Mouse (Mus musculus): Measurements from ENCODE around the gene Ccdc33.

Gene Ccdc33

DNA sequence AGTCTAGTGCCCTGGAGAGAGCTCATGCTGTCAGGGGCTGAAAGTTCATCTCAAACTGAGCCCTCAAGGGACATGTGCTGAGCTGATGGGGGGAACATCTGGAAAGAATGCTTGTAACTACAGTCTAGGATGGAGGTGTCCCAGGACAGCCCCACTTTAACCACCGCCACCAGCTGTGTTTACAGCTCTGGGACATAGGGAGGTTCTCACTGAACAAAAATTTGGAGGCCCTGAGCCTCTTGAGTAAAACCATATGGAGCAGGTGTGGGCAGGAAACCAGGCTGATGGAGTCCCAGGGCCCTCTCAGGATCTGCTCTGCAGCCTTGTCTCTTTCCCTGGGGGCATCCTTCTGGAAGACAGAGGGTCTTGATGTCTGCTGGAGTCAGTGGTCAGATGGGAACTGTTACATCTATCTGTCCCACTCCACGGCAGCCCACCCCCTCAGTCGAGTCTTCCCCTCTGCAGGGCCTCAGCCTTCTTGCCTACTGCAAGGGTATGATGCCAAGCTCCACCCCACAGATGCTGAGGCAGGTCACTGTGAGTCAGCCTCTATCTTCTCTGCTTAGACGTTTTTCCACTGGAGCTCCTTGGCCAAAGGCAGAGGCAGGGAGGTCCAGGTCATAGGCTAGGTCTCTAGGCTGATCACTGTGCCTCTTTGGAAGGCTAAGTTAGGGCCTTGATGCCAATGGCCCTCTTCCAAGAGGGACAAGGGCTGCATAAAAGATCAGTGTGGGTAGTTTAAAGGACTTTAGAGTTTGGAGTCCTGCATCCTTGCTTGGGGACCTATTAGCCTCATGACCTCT lies 26.8 kb downstream of the Ccdc33 start:
- peak in 1 of 2 experiments; percentile 32 for DNase-seq (ENCODE audit: low spot score in 2 of 2)

DNA sequence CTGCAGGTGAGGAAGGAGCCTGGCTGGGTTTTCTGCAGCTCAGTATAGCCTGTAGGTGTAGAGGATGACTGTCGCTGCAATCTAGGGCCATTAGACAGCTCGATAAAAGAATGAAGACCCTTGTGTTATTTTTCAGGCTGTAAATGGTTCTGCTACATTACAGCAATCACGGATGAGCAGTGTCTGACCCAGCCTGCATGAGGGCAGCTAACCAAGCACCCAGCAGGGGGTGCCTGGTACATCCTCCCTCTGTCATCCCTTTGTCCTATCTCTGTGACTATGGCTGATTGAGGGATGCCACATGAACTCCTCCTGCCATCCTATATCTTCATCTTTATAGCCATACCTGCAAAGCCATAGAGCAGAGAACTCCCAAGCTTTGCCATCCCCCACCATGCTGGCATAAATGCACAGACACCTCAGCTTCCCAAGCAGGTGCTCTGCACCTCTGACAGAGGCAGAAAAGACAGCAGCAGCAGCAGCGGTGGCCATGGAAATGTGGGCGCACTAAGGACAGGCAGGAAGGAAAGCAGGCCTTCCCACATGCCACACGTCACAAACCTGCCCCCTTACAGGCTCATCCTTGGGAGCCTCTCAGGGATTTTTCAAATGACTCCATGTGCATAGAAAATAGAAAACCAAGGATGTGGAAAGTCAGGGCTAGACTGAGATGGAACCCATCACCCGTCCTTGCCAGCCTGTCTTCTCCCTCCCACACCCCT lies 31.2 kb downstream of the Ccdc33 start:
- DNase-seq (ENCODE audit: low spot score in 2 of 2): no peak

DNA sequence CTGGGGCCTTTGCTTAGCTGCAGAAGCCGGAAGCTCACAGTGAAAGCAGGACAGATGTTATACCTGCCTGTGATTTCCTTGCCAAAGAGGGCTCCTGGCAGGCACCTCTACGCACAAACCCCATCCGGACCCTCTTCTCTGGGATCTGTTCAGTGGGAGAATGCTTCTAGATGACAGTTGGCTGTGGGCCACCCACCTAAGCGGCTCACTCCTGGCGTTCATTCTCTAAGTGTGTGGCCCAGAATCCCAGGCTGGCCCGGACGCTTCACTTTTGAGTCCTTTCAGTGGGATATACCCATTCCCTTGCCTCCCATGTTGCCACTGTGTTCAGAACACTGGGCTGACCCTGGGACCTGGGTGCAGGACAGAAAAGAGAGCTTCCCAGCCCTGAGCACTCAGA lies 31.8 kb downstream of the Ccdc33 start:
- DNase-seq (ENCODE audit: low spot score in 2 of 2): no peak

DNA sequence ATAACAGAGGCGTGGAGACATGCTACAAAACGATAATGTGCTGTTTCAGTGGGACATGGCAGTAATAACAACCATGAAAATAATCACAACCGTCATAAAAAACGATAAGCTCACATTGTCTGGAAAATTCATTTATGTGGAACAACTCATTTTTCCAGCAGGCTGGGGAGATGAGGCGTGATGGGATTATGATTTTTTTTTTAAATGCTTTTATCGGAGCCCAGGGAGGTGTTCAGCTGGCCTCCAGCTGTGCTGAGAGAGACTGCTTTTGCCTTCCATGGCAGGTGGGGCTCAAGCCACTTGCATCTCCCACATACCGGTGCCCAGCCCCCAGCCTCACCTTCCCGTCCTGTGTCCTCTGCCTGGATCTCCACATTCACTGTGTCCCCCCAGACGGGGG lies 32.4 kb downstream of the Ccdc33 start:
- DNase-seq (ENCODE audit: low spot score in 2 of 2): no peak

DNA sequence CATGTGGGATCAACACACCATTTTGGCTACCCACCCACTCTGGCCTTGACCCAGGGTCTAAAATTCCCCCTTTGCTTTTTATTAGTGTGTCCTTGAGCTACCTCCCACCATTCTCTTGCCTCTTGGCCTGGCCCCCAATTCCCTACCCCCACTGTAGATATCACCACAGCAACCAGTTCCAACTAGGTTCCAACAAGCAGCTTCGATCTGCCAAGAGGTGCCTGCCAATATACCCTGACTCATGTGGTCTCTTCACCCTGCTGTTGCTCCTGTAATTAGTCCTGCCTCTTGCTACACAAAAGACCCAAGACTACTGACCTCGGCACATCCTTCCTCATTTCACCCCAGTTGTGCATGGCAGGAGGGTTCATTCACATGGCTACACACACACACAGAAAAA lies 33.5 kb downstream of the Ccdc33 start:
- DNase-seq (ENCODE audit: low spot score in 2 of 2): peak in 1 of 2 experiments; percentile 24

DNA sequence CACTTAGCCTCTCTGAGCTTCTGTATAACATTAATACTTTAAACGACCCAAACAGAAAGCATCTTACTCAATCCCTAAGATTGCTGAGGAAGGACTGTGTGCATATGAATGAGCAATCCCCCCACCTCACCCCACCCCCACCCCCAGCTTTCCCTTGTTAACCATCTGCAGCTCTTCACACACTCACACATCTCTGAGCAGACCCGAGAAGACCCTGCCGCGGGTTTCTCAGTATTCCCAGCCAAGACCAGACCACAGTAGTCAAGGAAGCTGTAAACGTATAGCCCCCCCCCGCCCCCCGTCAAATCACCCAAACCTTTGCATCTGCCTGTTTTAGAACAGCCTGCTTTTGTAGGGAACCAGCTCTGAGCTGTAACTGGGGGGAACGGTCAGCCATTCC lies 34.0 kb downstream of the Ccdc33 start:
- DNase-seq (ENCODE audit: low spot score in 2 of 2): no peak

DNA sequence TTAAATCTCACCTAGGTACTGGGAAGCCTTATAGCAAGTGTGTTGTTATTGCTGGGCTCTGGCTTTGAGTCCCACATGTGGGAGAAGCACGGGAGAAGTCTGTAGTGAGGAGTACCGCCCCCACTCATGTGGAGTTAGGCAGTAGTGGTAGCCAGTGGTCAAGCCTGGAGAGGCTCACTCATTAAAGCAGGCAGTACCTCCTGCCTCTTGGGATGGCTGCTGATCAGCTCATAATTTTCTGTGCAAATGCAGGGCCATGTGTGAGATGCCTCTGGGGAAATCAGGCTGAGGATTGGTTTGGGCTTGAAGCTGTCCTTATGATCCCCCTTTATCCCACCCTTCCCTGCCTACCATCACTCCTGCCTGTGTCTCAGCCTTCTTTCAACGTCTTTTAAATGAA lies 44.1 kb downstream of the Ccdc33 start:
- DNase-seq (ENCODE audit: low spot score in 2 of 2): no peak

DNA sequence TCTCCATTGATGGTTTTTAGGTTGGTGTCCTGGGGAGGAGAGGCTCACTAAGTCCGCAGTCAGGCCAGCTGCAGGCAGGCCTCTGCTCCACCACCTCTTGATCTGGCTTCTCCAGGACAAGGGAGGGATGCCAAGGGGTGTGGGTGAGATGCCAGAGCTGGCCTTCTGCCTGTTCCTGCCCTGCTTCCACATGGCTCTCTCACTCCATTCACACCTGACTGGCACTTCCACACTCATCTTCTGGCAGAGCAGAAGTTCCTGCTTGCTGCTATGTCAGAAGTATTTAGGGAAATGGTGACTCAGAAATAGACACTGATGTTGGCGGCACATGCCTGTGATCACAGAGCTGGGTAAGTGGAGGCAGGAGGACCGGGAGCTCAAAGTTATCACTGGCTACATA lies 51.1 kb downstream of the Ccdc33 start:
- DNase-seq (ENCODE audit: low spot score in 2 of 2): no peak

DNA sequence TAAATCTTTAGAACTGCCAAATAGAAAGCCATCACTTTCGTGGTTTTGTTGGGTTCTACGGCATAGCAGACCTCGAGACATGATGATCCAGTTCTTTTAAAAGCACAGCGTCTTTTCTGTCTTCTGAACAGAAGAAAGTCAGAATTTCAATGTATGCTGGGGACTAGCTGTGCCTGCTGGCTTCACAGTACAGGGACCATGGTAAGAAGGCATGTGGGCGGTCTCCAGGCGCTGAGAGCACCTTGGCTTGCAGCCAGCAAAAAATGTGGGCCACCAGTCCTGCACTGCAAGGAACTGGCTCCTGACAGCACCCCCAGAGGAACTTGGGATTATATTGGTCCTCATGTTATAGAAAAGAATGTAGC lies 51.9 kb downstream of the Ccdc33 start:
- no peak for DNase-seq (ENCODE audit: low spot score in 2 of 2)

DNA sequence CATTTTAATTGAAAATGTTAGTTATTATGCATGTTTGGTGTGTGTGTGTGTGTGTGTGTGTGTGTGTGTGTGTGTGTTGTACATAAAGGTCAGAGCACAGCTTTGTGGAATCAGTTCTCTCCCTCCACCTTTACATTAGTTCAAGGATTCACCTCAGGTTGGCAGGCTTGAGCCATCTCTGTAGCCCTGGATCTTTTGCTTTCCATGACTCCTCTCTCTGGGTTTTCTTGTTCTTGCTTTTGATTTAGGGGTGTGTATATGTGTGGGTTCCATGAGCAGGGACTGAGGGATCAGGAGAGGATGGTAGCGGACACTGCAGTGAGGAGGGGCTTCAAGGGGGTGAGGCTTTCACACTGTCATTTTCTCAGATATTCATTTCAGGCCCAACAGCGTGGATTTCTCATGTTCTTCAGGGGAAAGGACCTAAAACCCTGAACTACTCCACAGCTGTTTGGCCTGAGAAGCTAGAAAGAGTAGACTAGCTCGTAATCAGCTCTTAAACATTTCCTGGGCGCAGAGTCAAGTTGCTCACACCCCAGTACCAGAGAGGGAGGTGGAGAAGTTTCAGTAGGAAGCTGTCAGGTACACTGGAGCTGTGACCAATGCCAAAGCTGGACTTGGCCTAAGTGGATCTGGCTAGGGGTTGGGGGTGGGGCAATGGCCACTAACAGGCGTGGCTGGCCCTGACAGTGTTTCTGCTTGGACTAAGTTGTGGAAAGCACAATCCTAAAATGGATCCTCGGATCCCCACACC lies 52.5 kb downstream of the Ccdc33 start:
- no peak for DNase-seq (ENCODE audit: low spot score in 2 of 2)

DNA sequence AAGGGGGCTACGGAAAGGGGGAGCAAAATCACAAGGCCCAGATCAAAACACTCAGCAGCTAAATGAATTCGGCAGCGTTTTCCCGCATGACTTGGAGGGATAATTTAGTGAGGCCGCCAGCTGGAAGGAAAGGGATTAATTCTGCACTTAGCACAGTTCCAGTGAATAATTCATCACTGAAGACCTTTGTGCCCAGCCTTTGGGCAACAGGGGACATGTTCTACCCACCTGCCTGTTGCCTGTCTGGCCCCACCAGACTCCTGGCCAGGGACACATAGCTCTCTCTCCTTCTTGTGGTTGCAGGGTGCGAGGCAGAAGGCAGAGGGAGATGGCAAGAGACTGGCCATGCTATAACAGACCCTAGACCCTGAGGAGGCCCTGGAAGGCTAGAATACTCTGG lies 53.1 kb downstream of the Ccdc33 start:
- no peak for DNase-seq (ENCODE audit: low spot score in 2 of 2)

DNA sequence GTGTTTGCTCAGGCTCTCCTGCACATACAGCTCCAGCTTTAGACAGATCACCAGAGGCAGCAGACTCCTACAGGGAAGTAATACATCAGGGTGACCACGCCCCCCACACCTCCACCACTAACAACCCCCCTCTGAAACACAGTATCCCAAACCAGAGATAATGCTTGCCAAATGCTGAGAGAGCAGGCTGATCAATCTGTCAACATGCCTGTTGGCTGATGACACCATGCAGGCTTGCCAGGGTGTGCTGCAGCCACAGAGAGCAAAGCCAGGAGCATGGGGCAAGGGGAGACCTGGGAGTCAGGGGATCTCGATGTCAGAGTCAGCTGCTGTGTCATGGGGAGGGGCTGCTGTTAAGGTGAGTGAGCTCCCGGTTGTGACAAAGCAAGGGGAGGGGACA lies 55.1 kb downstream of the Ccdc33 start, which contains the start of gene Stra6:
Stra6 (plus strand) TSS at position 258 of the 400 bp plus-strand sequence.
- DNase-seq (ENCODE audit: low spot score in 2 of 2): no peak

DNA sequence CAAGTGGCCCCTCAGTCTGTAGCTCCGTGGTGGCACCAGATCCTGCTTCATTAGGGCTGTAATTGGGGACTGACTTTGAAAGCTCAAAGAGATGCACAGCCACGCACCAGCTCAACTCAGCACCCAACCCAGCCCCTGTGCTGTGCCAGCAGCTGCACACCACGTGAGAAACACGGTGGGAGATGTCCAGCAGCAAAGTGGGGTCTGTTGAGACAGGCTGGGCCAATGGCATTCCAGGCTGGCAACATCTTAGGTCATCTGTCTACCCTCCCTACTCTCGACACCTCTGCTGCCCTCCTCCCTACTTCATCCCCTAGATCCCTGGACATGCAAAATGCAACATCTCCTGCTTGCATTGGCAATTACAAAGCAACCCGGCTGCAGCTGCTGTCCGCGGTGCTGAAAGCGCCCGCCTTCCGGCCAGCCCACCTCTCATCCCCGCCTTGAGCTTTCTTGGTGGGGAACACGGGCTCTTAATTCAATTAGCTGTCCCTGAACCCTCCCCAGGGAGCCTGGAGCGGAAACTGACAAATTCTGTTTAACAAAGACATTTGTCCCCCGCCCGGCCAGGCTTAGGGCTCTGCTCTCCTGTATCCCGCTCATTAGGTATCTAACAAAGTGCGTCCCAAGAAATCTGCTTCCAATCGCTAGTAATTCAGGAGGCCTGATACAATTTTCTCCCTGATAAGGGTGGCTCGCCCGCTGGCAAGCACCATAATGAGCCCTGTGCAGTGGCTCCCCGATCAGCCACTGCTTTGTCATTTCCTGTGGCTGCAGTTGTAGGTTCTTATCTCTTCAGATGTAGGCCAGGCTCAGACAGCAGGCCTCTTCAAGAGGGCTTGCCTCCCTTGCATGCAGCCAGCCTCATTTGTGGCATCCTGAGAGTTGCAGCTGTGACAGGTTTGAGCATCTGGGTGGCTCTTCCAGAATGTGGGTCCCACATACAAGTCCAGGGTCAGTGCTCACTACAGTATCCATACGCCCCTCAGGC lies 57.7 kb downstream of the Ccdc33 start:
- DNase-seq (ENCODE audit: low spot score in 2 of 2): peak in 1 of 2 experiments; percentile 77

DNA sequence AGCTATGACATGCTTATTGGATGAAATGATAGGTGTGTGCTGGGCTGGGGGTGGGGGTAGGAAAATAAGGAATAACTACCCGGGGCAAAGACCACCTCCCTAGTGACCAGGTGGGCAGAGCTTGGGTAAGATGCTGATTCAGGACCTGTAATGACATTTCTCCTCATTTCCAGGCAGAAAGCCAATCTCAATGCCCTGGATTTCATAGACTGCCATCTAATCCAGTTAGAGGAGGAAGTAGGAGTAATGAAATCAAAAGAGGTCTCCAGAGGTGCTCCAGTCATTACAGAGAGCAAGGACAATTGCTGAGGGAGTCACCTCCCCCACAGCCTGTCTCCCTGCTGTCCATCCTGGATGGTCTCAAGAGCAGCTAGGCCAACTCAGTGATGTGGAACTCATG lies 58.7 kb downstream of the Ccdc33 start:
- DNase-seq (ENCODE audit: low spot score in 2 of 2): no peak

DNA sequence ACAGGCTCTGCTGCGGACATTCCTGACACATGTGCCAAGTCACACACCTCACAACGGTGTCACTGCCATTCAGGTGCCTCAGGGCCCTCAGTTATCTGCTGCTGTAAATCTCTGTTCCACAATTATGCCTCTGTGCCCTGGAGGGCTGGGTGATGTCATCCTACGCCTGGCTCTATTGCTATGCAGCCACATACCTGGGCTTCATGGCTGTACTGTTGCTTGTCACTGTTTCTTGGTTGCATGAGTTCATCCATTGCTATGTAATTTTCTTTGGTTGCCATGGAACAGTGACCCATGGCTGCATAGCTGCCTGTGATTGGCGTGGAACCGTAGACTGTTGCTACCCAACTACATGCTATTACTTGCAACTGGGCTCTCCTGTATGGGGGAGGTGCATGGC lies 63.0 kb downstream of the Ccdc33 start:
- no peak for DNase-seq (ENCODE audit: low spot score in 2 of 2)

DNA sequence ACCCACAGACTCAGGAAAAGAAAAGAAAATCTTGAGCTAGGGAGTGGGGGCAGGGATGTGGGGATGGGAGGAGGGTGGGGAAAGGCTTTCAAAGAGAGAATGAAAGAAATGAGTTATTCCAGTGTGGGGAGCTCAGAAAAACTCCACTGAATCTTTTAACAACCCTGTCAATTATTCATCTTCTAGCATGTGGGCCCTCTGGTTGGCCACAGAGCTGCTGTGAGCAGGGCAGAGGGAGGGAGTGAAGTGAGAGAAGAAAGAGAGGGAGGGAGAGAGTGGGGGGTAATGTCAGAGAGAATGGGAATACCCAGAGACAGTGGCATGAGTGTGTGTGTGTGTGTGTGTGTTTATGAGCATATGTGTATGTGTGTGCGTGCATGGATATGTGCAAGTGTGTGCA lies 64.6 kb downstream of the Ccdc33 start:
- DNase-seq (ENCODE audit: low spot score in 2 of 2): no peak

DNA sequence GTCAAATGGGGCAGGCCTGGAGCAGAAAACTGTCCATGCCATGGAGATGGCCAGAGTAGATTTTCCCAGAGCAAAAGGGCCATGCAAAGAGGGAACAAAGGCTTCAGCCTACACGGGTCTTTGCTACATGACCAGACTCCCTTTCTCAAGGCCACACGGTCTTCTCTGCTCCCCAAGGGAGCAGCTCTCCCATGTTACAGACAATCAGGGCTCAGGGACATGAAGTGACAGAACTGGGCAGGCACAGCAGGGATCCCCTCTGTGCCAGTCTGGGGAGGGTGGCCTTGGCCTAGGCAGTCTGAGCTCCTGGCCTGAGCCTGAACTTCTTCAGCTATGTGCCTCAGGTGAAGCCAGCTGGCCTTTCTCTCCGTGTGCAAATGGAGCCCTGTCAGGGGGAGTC lies 65.1 kb downstream of the Ccdc33 start:
- DNase-seq (ENCODE audit: low spot score in 2 of 2): no peak

DNA sequence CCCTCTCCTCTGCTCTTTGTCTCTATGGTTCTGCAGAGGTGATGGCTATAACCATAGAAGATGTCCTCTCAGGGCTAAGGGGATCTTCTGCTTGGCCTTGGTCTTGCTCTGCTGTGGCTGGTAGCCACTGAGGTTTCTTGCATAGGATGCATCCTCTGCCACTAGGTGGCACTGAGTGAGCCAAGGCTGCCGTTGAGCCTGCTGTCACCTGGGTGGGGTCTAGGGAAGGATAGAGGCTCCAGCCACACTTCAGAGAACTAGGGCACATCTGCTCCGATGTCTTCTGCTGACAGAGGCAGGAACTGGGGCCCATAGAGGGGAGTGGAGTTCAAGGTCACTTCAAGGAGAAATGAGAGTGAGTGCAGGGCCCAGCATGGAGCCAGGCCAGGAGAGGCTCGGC lies 65.5 kb downstream of the Ccdc33 start:
- peak in 1 of 2 experiments; percentile 46 for DNase-seq (ENCODE audit: low spot score in 2 of 2)

DNA sequence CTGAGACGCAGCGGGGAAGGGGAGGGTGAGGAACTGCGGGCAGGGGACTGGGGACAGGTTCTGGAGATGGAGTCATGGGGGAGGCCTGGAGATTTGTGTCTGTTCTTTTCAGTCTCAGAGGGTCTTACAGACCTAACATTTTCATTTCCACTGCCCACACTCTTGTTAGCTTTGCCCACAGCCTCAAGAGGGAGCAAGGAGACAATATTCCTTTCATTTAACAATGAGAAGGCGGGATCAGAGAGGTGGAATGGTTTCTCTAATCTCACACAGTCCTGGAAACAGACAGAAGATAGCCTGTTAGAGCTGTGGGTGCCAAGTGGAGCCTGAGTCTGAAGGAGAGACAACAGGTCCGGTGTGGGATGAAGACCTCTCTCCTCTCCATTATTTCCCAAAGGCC lies 66.7 kb downstream of the Ccdc33 start:
- no peak for DNase-seq (ENCODE audit: low spot score in 2 of 2)

DNA sequence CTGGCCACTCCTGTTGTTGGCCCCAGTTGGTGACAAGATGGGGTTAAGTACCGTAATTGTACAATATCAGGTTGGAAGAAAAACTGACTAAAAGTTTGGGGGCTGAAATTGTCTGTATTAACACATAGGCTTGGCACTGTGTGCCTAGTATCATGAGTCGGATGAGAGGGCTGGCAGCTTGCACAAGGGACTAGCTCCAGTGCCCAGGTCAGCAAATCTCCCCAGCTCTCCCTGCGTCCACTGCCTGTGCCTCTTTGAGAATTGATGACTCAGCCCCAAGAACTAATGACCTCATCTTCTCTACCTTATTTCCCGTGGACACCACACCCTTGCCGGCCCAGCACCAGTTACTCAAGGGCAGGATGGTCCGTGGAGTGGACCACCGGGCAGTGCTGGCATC lies 68.8 kb downstream of the Ccdc33 start:
- DNase-seq (ENCODE audit: low spot score in 2 of 2): no peak

DNA sequence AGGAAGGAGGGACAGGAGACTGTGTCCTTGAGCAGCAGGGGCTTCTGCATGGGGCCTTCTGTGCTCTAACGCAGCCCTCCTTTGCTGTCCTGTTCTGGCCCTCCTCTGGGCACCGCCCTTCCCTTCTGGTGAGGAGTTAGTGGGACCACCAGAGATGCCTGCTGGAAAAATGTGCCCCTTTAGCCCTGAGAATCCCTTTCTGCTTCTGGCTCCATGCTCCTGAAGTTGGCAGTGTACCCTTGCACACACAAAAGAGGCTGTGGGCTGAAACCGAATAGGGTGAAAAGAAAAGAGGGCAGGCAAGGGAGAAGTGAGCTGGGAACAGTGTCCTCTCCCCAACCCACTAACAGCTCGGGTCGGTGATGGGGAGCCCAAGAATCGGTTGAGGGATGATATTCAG lies 69.4 kb downstream of the Ccdc33 start:
- DNase-seq (ENCODE audit: low spot score in 2 of 2): no peak
